19 mouse cellular contexts compared by ENCODE assay signal in genomic region chr7:135581128-135581527, GRCm38 (mm10). TPM values are rescaled to one million over a fixed set of nuclear protein-coding genes. Genes with fewer than 3 reads are reported as not detected.
DNase-seq lines count a peak whose midpoint lies in the region; ATAC-seq lines count a peak whose summit lies in the region.
"Had no signal": no experiment of that assay in that cellular context is flagged by ENCODE, and none has a peak within 500 bp of the region (broad histone marks: within the 10 kb centered on the region; RNA-seq: fewer than 3 reads in every experiment).

No protein-coding gene starts in this region.

- peak; percentile 19 for DNase-seq in thymus, postnatal 4 days
- no peak for DNase-seq in thymus, postnatal 25 days
- no peak for DNase-seq in cerebellum, postnatal 25 days
- DNase-seq in kidney, adult 11 months = no peak
- DNase-seq: adrenal gland, postnatal 25 days; gastrocnemius, adult 2 months; heart, postnatal 36 days; left cerebral cortex, postnatal 4 days; lung, embryonic 14.5 days; right cerebral cortex, postnatal 4 days had no signal

- ATAC-seq in hematopoietic stem cell, adult 5-6 weeks (replicated peaks in 1 of 2; ENCODE audit: insufficient read depth in 1 of 2, low FRiP score in 2 of 2, low TSS enrichment in 1 of 2, low read depth in 1 of 2, poor library complexity in 2 of 2, severe bottlenecking in 2 of 2) = peak; percentile 66 to 76
- peak; percentile 74 for ATAC-seq in megakaryocyte, adult 5-6 weeks (ENCODE audit: poor library complexity, severe bottlenecking)
- ATAC-seq in CD4-positive, CD25-positive, alpha-beta regulatory T cell, adult 4 months = no peak
- ATAC-seq: forebrain, embryonic 13.5 days had no signal

RNA-seq across cellular contexts. Expression of gene Ptpre, which starts 43.8 kb away (rescaled TPM):
- 106 and 117 TPM in 2 replicates for total RNA-seq in hematopoietic stem cell, adult 5-6 weeks (2017)
- 86.4 and 88.1 TPM in 2 replicates for total RNA-seq in megakaryocyte, adult 5-6 weeks (2015)
- total RNA-seq in megakaryocyte, adult 5-6 weeks (2017) = 83.6 and 93.5 TPM in 2 replicates
- 10 to 100 TPM; 36.3 to 38.2 TPM for polyA plus RNA-seq in CD4-positive, CD25-positive, alpha-beta regulatory T cell, adult 4 months (2017; shearing (Covaris generic))

RNA-seq across cellular contexts. Expression of gene Clrn3, which starts 52.7 kb away (rescaled TPM):
- total RNA-seq in hematopoietic stem cell, adult 5-6 weeks (2017) = not detected in 2 replicates
- not detected in 2 replicates for total RNA-seq in megakaryocyte, adult 5-6 weeks (2015)
- total RNA-seq in megakaryocyte, adult 5-6 weeks (2017) = 0.28 TPM in 1 of 2 replicates, not detected in the other
- not detected for polyA plus RNA-seq in CD4-positive, CD25-positive, alpha-beta regulatory T cell, adult 4 months (2017; shearing (Covaris generic))
- total RNA-seq: adrenal gland, postnatal 25 days; gastrocnemius, adult 2 months; heart, postnatal 36 days; left cerebral cortex, postnatal 4 days had no signal
- polyA plus RNA-seq: cortical plate, adult 2 months; embryonic facial prominence, embryonic 14.5 days; forebrain, embryonic 13.5 days; inflammation-experienced regulatory T-cells, adult 6 months; lung, embryonic 14.5 days; midbrain, embryonic 12.5 days; neural tube, embryonic 12.5 days had no signal
